Mouse (Mus musculus) liver, adult 2 months (tissue): ENCODE results near the gene Rfesd. TPM values are rescaled to one million over a fixed set of nuclear protein-coding genes. Genes with fewer than 3 reads are reported as not detected.

Experiments used
- DNase-seq: peaks from one replicate; pipeline ENCODE4 v3.0.0-alpha.2; 2011; ENCODE audit warnings: low read depth, low spot score; ENCODE audit errors: extremely low read depth
- H3K27ac ChIP-seq: fragments of 200-500 bp; replicated peaks from 2 replicates; pipeline ENCODE4 v1.5.1; 2012; ENCODE audit warnings: low read depth, mild to moderate bottlenecking, control low read depth, inconsistent platforms, low read length; ENCODE audit not compliant: insufficient read depth
- H3K27me3 ChIP-seq: fragments of 200-500 bp; 2 replicates; pipeline ENCODE4 v1.6.1; 2012; ENCODE audit warnings: mild to moderate bottlenecking, moderate library complexity, low read length, inconsistent platforms; ENCODE audit not compliant: control insufficient read depth, insufficient read depth
- H3K36me3 ChIP-seq: fragments of 200-500 bp; 2 replicates; pipeline ENCODE4 v1.6.1; 2012; ENCODE audit warnings: low read length, inconsistent platforms; ENCODE audit not compliant: control insufficient read depth, insufficient read depth
- H3K4me1 ChIP-seq: fragments of 200-500 bp; 2 replicates; pipeline ENCODE4 v1.6.1; 2011; ENCODE audit warnings: low read length; ENCODE audit not compliant: control insufficient read depth, insufficient read depth
- H3K4me3 ChIP-seq: fragments of 200-500 bp; 2 replicates; pipeline ENCODE4 v1.5.1; 2011; ENCODE audit warnings: low read depth, mild to moderate bottlenecking, control low read depth, low read length, moderate library complexity; ENCODE audit not compliant: insufficient read depth
- H3K79me2 ChIP-seq: fragments of 200-500 bp; 2 replicates; pipeline ENCODE4 v1.6.1; 2012; ENCODE audit warnings: inconsistent platforms, mild to moderate bottlenecking, low read length, moderate library complexity; ENCODE audit not compliant: control insufficient read depth, insufficient read depth
- H3K9ac ChIP-seq: fragments of 200-500 bp; 2 replicates; pipeline ENCODE4 v1.6.1; 2012; ENCODE audit warnings: low read depth, mild to moderate bottlenecking, control low read depth, inconsistent platforms, low read length
- CTCF ChIP-seq: fragments of 200-500 bp; IDR thresholded peaks from 2 replicates; pipeline ENCODE4 v1.5.1; 2011; ENCODE audit warnings: low read depth, low read length, control low read depth
- POLR2A ChIP-seq: fragments of 200-500 bp; IDR thresholded peaks from 2 replicates; pipeline ENCODE4 v1.6.1; 2011; ENCODE audit warnings: low read length, control low read depth; ENCODE audit not compliant: insufficient read depth; ENCODE audit errors: extremely low read depth
- WGBS: fragments of 180-500 bp; shearing (Covaris S2); methylation state at CpG from one replicate; pipeline ENCODE4 v1.1.7; 2018; 5-methylcytosine and 5-hydroxymethylcytosine counted together
- polyA plus RNA-seq: library from polyadenylated mRNA; depleted of rRNA; stranded (reverse); fragments of >200 nt; gene quantifications from 2 replicates; pipeline ENCODE4 v1.2.3, GENCODE M21; 2012
- total RNA-seq: library from RNA; depleted of rRNA; stranded (reverse); fragments of >200 nt; gene quantifications from 2 replicates; pipeline ENCODE4 v1.2.3, GENCODE M21; 2014

Gene Rfesd
- total and polyA plus RNA-seq, 2 experiments = 4.1 to 15.1 TPM

GRCm38 (mm10) chr13:76014511-76014910 is 4.0 kb downstream of the Rfesd start:
- Histone ChIP-seq H3K36me3 (no peaks in the 10 kb centered on the region), H3K4me1 (no peaks in the 10 kb centered on the region; the same call in 1 of the 2 replicates), H3K27ac (no peak overlapping the region), H3K79me2 (peaks cover 3% of the 10 kb centered on the region; the same call in 1 of the 2 replicates), H3K27me3 (no peaks in the 10 kb centered on the region), H3K9ac (no peak overlapping the region), H3K4me3 (no peak overlapping the region)
- TF ChIP-seq POLR2A (no peak), CTCF (no peak)
- WGBS = 47% methylated on average over 2 of the region's 2 CpGs
- no peak for DNase-seq

- no peaks in the 10 kb centered on the region for H3K4me1 ChIP-seq
- H3K27ac ChIP-seq = no peak overlapping the region
- H3K4me3 ChIP-seq = no peak overlapping the region
- no peaks in the 10 kb centered on the region for H3K79me2 ChIP-seq
- no peak for TF ChIP-seq CTCF
- no peak for TF ChIP-seq POLR2A
- no peaks in the 10 kb centered on the region for H3K27me3 ChIP-seq
- DNase-seq = no peak
- H3K9ac ChIP-seq = no peak overlapping the region
- WGBS = 67% methylated on average over 3 of the region's 3 CpGs
- peaks cover 9% of the 10 kb centered on the region; the same call in 1 of the 2 replicates for H3K36me3 ChIP-seq
Observed at GRCm38 (mm10) chr13:76003272-76003671, 15.2 kb downstream of the Rfesd start.

- H3K36me3 ChIP-seq = no peaks in the 10 kb centered on the region
- DNase-seq = peak; percentile 12
- H3K79me2 ChIP-seq = no peaks in the 10 kb centered on the region
- 59% methylated on average over 9 of the region's 9 CpGs for WGBS
- TF ChIP-seq CTCF = no peak
- no peak for TF ChIP-seq POLR2A
- no peak overlapping the region for H3K4me3 ChIP-seq
- no peaks in the 10 kb centered on the region for H3K27me3 ChIP-seq
- no peak overlapping the region for H3K9ac ChIP-seq
- no peaks in the 10 kb centered on the region for H3K4me1 ChIP-seq
- H3K27ac ChIP-seq = no peak overlapping the region
Observed at GRCm38 (mm10) chr13:75992169-75993028, 26.1 kb downstream of the Rfesd start.

- Histone ChIP-seq H3K79me2 (no peaks in the 10 kb centered on the region), H3K27me3 (no peaks in the 10 kb centered on the region), H3K4me3 (no peak overlapping the region), H3K4me1 (no peaks in the 10 kb centered on the region), H3K27ac (no peak overlapping the region), H3K36me3 (no peaks in the 10 kb centered on the region), H3K9ac (no peak overlapping the region)
- no peak for DNase-seq
- WGBS = 85% methylated on average over 1 of the region's 1 CpGs
- TF ChIP-seq POLR2A = no peak
- TF ChIP-seq CTCF = no peak
Observed at GRCm38 (mm10) chr13:75988096-75988495, 30.4 kb downstream of the Rfesd start.

GRCm38 (mm10) chr13:75981901-75982300 is 36.6 kb downstream of the Rfesd start:
- H3K4me3 ChIP-seq = no peak overlapping the region
- no peaks in the 10 kb centered on the region for H3K36me3 ChIP-seq
- DNase-seq = peak; percentile 39
- H3K27me3 ChIP-seq = no peaks in the 10 kb centered on the region
- no peak overlapping the region for H3K9ac ChIP-seq
- H3K4me1 ChIP-seq = peaks cover 2% of the 10 kb centered on the region
- no peaks in the 10 kb centered on the region for H3K79me2 ChIP-seq
- H3K27ac ChIP-seq = no peak overlapping the region
- TF ChIP-seq CTCF (peak; percentile 52), POLR2A (no peak)

GRCm38 (mm10) chr13:75976649-75977048 is 41.9 kb downstream of the Rfesd start:
- Histone ChIP-seq H3K9ac (no peak overlapping the region), H3K27ac (peak overlapping the region; percentile 66), H3K27me3 (no peaks in the 10 kb centered on the region), H3K4me1 (peaks cover 9% of the 10 kb centered on the region), H3K79me2 (no peaks in the 10 kb centered on the region), H3K36me3 (no peaks in the 10 kb centered on the region), H3K4me3 (no peak overlapping the region)
- 26% methylated on average over 2 of the region's 2 CpGs for WGBS
- DNase-seq = peak; percentile 98
- TF ChIP-seq POLR2A = no peak
- no peak for TF ChIP-seq CTCF
